Mouse (Mus musculus): Measurements from ENCODE around the gene Tdrd9. TPM values are rescaled to one million over a fixed set of nuclear protein-coding genes. Genes with fewer than 3 reads are reported as not detected.
"Not testable (repeated sequence)": the region's sequence is repeated elsewhere in the genome, so short reads cannot be mapped to it uniquely, and the experiment has no call there.

Tdrd9 gene
- polyA plus RNA-seq, 1 experiment from 2014 or later, result 0.32 TPM

DNA sequence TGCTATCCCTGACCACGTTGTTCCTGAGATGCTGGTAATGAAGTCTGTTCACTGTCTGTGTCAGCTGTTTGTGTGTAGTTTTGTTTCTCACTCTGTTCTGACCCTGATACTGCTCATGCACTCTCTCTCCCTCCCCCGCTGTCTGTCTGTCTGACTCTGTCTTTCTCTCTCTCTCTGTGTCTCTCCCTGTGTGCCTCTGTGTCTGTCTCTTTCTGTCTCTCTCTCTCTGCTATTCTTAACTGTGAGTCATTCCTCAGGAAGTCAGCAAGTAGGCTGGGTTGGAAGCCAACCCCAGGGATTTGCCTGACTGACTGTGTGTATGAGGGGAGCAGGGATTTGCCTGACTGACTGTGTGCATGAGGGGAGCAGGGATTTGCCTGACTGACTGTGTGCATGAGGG, 51.9 kb downstream of the Tdrd9 start:
- H3K4me1 ChIP-seq (replicated peaks; ENCODE audit: insufficient read depth, low read length), result no peaks in the 10 kb centered on the region
- WGBS, result 82% methylated on average over 2 of the region's 2 CpGs
- no peak for DNase-seq (ENCODE audit: low spot score)
- no peaks in the 10 kb centered on the region for H3K36me3 ChIP-seq (ENCODE audit: insufficient read depth, low read length)
- no peak overlapping the region for H3K9ac ChIP-seq (ENCODE audit: low read depth, low read length)
- H3K4me3 ChIP-seq (replicated peaks; ENCODE audit: low read depth, low read length), result no peak overlapping the region
- no peak overlapping the region for H3K27ac ChIP-seq
- no peaks in the 10 kb centered on the region for H3K27me3 ChIP-seq (ENCODE audit: insufficient read depth, low read length)
- ATAC-seq (replicated peaks; ENCODE audit: low FRiP score, low read depth), result no peak
- H3K4me2 ChIP-seq (ENCODE audit: low read length), result no peak overlapping the region
- TF ChIP-seq CTCF (IDR thresholded peaks at IDR 0.05; ENCODE audit: low read depth), result no peak
- no peaks in the 10 kb centered on the region for H3K9me3 ChIP-seq (replicated peaks; ENCODE audit: low read length)

DNA sequence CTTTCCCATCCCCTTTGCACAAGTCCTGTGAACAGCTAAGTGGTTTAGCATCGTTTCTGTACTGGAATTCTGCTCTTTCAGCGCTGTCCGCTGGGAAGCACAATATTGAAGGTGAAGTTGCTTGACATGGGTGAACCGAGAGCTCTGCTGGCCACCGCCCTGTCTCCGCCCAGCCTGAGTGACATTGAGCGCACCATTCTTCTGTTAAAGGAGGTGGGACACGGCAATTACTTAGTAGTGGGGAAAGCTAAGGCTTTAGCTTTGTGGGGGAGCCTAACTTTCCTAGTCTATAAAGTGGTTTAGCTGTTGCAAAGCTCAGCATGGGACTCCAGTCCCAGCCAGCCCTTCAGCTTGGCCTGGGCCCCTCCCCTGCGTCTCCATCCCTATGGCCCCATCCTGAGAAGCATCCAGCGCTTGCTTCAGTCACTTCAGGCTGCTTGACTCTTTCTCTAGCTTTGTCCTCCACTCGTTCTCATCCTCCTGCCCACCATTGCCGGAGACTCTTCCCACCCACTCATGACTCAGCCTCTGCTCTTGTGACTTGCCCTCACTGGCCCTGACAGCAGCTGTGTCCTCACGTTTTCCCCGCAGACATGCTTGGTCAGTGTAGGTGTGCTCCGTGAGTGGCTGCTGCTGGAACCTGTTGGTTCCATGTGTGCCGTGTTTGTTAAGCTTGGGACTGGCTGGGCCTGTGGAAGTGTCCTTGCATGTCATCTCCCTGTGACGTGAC, 53.4 kb downstream of the Tdrd9 start:
- Histone ChIP-seq H3K9ac (ENCODE audit: low read depth, low read length) (no peak overlapping the region), H3K9me3 (replicated peaks; ENCODE audit: low read length) (no peaks in the 10 kb centered on the region), H3K36me3 (ENCODE audit: insufficient read depth, low read length) (no peaks in the 10 kb centered on the region), H3K4me1 (replicated peaks; ENCODE audit: insufficient read depth, low read length) (no peaks in the 10 kb centered on the region), H3K27ac (no peak overlapping the region), H3K4me2 (ENCODE audit: low read length) (no peak overlapping the region), H3K4me3 (replicated peaks; ENCODE audit: low read depth, low read length) (no peak overlapping the region), H3K27me3 (ENCODE audit: insufficient read depth, low read length) (no peaks in the 10 kb centered on the region)
- TF ChIP-seq CTCF (IDR thresholded peaks at IDR 0.05; ENCODE audit: low read depth), result no peak
- no peak for DNase-seq (ENCODE audit: low spot score)
- ATAC-seq (replicated peaks; ENCODE audit: low FRiP score, low read depth), result no peak
- 79% methylated on average over 17 of the region's 17 CpGs for WGBS

DNA sequence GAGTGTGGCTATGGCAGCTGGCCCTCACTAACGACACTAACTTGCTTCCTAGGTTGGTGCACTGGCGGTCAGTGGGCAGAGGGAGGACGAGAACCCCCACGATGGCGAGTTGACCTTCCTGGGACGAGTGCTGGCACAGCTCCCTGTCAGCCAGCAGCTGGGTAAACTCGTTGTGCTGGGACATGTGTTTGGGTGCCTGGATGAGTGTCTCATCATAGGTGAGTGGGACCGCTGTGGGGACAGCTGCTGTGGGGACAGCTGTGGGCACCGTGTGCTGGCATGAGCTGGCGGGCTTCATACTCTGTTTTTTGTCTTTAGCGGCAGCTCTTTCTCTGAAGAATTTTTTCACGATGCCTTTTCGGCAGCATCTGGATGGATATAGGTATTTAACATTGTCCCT, 54.1 kb downstream of the Tdrd9 start:
- H3K27me3 ChIP-seq (ENCODE audit: insufficient read depth, low read length), result no peaks in the 10 kb centered on the region
- H3K9ac ChIP-seq (ENCODE audit: low read depth, low read length), result no peak overlapping the region
- H3K9me3 ChIP-seq (replicated peaks; ENCODE audit: low read length), result no peaks in the 10 kb centered on the region
- no peaks in the 10 kb centered on the region for H3K36me3 ChIP-seq (ENCODE audit: insufficient read depth, low read length)
- no peak for TF ChIP-seq CTCF (IDR thresholded peaks at IDR 0.05; ENCODE audit: low read depth)
- no peak overlapping the region for H3K4me3 ChIP-seq (replicated peaks; ENCODE audit: low read depth, low read length)
- H3K27ac ChIP-seq, result no peak overlapping the region
- 88% methylated on average over 13 of the region's 13 CpGs for WGBS
- DNase-seq (ENCODE audit: low spot score), result no peak
- H3K4me1 ChIP-seq (replicated peaks; ENCODE audit: insufficient read depth, low read length), result no peaks in the 10 kb centered on the region
- no peak for ATAC-seq (replicated peaks; ENCODE audit: low FRiP score, low read depth)
- no peak overlapping the region for H3K4me2 ChIP-seq (ENCODE audit: low read length)

DNA sequence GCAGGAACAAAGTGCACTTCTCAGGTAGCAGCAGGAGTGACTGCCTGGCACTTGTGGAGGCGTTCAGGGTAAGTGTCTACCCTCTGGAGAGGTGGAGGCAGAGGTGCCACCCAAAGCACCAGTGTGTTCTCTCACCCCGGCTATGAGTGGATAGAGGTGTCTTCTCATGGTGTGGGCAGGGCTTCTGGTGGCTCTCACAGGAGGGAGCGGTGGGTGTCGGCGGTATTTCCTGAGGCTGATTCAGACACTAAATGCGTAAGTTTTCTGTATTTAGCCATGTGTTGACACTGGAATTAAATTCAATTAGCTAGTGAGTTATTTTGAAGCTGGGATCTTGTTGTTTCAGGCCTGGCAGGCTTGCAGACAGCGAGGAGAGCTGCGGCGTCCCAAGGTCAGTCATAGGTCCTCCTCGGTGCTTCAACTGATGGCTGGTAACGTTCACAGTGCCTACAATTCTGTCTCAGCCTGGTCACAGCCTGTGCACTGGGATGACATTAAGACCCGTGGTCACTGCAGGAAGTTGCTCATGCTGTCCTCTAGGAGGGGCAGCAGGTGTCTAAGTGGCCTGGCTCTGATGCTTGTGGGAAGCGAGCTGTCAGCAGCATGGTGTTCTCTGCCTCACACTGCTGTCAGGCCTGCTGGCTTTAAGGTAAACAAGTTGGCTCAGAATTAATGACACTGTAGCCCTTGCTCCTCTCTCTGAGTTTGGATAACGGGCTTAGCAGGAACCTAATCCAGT, 54.7 kb downstream of the Tdrd9 start:
- H3K27ac ChIP-seq, result no peak overlapping the region
- TF ChIP-seq CTCF (IDR thresholded peaks at IDR 0.05; ENCODE audit: low read depth), result no peak
- no peak overlapping the region for H3K4me3 ChIP-seq (replicated peaks; ENCODE audit: low read depth, low read length)
- no peaks in the 10 kb centered on the region for H3K27me3 ChIP-seq (ENCODE audit: insufficient read depth, low read length)
- no peaks in the 10 kb centered on the region for H3K4me1 ChIP-seq (replicated peaks; ENCODE audit: insufficient read depth, low read length)
- 72% methylated on average over 14 of the region's 14 CpGs for WGBS
- H3K4me2 ChIP-seq (ENCODE audit: low read length), result no peak overlapping the region
- no peak overlapping the region for H3K9ac ChIP-seq (ENCODE audit: low read depth, low read length)
- ATAC-seq (replicated peaks; ENCODE audit: low FRiP score, low read depth) (no peak), DNase-seq (ENCODE audit: low spot score) (no peak)
- H3K9me3 ChIP-seq (replicated peaks; ENCODE audit: low read length), result no peaks in the 10 kb centered on the region
- H3K36me3 ChIP-seq (ENCODE audit: insufficient read depth, low read length), result no peaks in the 10 kb centered on the region

DNA sequence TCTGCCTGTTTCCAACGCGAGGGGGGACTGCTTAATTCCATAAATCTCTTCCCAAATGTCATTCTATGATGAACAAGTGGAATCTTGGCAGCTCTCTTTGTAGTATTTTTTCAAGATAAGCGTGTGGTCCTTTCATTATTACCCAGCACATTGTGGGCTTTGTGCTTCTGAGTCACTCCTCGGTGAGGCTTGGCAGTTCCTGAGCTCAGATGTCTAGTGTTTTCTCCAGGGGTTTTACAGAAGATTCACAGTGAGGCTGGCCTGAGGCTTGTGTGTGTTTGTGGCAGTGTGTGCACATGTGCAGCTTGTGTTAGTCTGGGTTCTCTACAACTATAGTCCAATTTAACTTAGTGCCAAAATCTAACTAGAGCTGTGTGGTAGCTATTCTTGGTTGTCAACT, 56.0 kb downstream of the Tdrd9 start:
- TF ChIP-seq CTCF (IDR thresholded peaks at IDR 0.05; ENCODE audit: low read depth), result no peak
- H3K27me3 ChIP-seq (ENCODE audit: insufficient read depth, low read length), result no peaks in the 10 kb centered on the region
- H3K4me1 ChIP-seq (replicated peaks; ENCODE audit: insufficient read depth, low read length), result no peaks in the 10 kb centered on the region
- WGBS, result 64% methylated on average over 4 of the region's 4 CpGs
- H3K4me3 ChIP-seq (replicated peaks; ENCODE audit: low read depth, low read length), result no peak overlapping the region
- DNase-seq (ENCODE audit: low spot score), result no peak
- no peak overlapping the region for H3K27ac ChIP-seq
- no peak overlapping the region for H3K9ac ChIP-seq (ENCODE audit: low read depth, low read length)
- no peak for ATAC-seq (replicated peaks; ENCODE audit: low FRiP score, low read depth)
- no peaks in the 10 kb centered on the region for H3K36me3 ChIP-seq (ENCODE audit: insufficient read depth, low read length)
- H3K4me2 ChIP-seq (ENCODE audit: low read length), result no peak overlapping the region
- no peaks in the 10 kb centered on the region for H3K9me3 ChIP-seq (replicated peaks; ENCODE audit: low read length)

DNA sequence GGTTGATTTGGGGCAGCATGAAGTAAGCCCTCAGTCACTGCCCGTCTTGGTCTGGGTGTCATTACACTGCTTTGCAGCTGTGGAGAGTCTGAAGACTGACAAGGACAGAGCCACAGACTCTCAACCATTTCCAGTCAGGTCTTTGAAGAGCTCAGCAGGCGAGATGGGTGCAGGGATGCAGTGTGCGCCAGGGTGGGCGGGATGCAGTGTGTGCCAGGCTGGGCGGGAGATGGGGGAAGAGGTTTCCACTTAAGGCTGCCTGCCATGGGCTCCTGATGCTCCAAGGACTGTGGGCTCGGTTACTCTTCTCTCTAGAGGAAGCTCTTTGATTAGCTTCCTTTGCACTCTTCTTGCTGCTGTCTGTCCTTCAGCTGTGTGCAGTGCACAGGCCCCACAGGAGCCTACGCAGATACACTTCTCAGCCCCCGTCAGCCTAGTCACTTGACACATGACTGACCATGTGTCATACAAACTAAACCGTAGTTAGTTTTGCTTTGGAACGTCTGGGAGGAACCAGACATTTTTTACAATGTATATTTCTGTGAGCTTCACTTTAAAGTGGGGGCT, 62.1 kb downstream of the Tdrd9 start:
- H3K36me3 ChIP-seq (ENCODE audit: insufficient read depth, low read length), result no peaks in the 10 kb centered on the region
- no peak overlapping the region for H3K4me2 ChIP-seq (ENCODE audit: low read length)
- no peak overlapping the region for H3K9ac ChIP-seq (ENCODE audit: low read depth, low read length)
- H3K27me3 ChIP-seq (ENCODE audit: insufficient read depth, low read length), result no peaks in the 10 kb centered on the region
- no peak overlapping the region for H3K4me3 ChIP-seq (replicated peaks; ENCODE audit: low read depth, low read length)
- no peaks in the 10 kb centered on the region for H3K9me3 ChIP-seq (replicated peaks; ENCODE audit: low read length)
- no peak for ATAC-seq (replicated peaks; ENCODE audit: low FRiP score, low read depth)
- no peak overlapping the region for H3K27ac ChIP-seq
- no peak for DNase-seq (ENCODE audit: low spot score)
- no peak for TF ChIP-seq CTCF (IDR thresholded peaks at IDR 0.05; ENCODE audit: low read depth)
- WGBS, result 63% methylated on average over 10 of the region's 10 CpGs
- H3K4me1 ChIP-seq (replicated peaks; ENCODE audit: insufficient read depth, low read length), result no peaks in the 10 kb centered on the region

DNA sequence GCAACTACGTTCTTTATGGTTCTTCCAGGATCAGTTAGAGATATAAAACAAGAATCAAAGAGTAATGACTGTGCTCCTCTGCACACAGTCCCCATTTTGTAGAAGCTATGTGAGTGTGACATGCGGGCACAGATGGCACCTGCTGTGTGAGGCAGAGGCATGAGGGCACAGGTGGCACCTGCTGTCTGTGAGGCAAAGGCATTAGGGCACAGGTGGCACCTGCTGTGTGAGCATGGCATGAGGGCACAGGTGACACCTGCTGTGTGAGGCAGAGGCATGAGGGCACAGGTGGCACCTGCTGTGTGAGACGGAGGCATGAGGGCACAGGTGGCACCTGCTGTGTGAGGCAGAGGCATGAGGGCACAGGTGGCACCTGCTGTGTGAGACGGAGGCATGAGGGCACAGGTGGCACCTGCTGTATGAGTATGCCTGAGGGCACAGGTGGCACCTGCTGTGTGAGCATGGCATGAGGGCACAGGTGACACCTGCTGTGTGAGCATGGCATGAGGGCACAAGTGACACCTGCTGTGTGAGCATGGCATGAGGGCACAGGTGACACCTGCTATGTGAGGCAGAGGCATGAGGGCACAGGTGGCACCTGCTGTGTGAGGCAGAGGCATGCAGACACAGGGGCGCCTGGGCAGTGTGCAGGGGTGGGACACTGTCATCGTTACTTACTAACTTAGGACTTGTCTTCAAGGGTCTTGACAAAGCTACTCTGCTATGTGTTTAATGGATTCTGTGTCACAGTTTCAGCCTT, 64.2 kb downstream of the Tdrd9 start:
- not testable (repeated sequence) for H3K27me3 ChIP-seq (ENCODE audit: insufficient read depth, low read length); H3K9me3 ChIP-seq (replicated peaks; ENCODE audit: low read length); H3K4me2 ChIP-seq (ENCODE audit: low read length); H3K36me3 ChIP-seq (ENCODE audit: insufficient read depth, low read length); DNase-seq (ENCODE audit: low spot score); ATAC-seq (replicated peaks; ENCODE audit: low FRiP score, low read depth); H3K4me1 ChIP-seq (replicated peaks; ENCODE audit: insufficient read depth, low read length); H3K4me3 ChIP-seq (replicated peaks; ENCODE audit: low read depth, low read length); H3K27ac ChIP-seq; H3K9ac ChIP-seq (ENCODE audit: low read depth, low read length)
- 87% methylated on average over 6 of the region's 6 CpGs for WGBS
